Mouse (Mus musculus): ENCODE results near the gene Farp2.

GRCm38 (mm10) chr1:93657025-93657360 lies 145.1 kb downstream of the Farp2 start:
- TF ChIP-seq MAFK (IDR thresholded peaks at IDR 0.05; ENCODE audit: insufficient read depth, low read depth, low read length) (no peak), ZNF384 (IDR thresholded peaks at IDR 0.05; ENCODE audit: low read depth, low read length) (no peak)

Measured in ES-E14 (cell line).